Mouse (Mus musculus): ENCODE measurements around the gene Ubxn11.

DNA sequence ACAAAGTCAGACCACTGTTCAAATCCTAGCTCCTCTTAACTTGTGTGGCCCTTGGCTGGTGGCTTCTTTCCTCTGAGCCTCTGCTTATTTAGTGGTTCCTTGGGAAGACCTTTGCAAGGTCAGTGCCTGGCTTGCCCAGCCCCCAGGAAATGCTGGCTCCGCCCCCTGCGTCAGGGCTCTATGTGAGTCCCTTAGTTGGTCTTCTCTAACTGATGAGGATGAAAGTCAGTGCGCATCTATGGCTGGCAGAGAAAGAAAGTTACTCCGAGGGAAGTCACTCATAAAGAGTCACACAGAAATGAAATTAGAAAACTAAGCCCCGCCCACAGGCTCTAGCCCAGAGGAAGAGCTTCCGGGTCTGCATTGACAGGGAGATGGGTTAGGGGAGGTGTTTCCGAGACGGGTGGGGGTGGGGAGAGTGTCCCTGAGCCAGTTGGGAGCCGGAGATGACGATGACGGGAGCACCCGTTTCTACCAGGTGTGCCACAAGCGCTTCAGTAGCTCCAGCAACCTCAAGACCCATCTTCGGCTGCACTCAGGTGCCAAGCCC lies 44.1 kb upstream of the Ubxn11 start:
- TF ChIP-seq CTCF (IDR thresholded peaks at IDR 0.05; ENCODE audit: insufficient read depth, low read length) (no peak), POLR2A (IDR thresholded peaks at IDR 0.05; ENCODE audit: borderline replicate concordance, extremely low read depth, low read depth, low read length) (no peak)
